Mouse (Mus musculus): ENCODE results near the gene BC080695. TPM values are rescaled to one million over a fixed set of nuclear protein-coding genes. Genes with fewer than 3 reads are reported as not detected.
"Not testable (repeated sequence)": the region's sequence is repeated elsewhere in the genome, so short reads cannot be mapped to it uniquely, and the experiment has no call there.

The BC080695 gene
- polyA plus RNA-seq (2012; rRNA removed): not detected in 2 replicates

GRCm38 (mm10) chr4:143551400-143551799, at the start of gene BC080695, which contains the start of gene Gm13057:
Gene BC080695, plus strand, starts transcription at chr4:143551700.
Gene Gm13057, plus strand, starts transcription at chr4:143551709.
- DNase-seq (ENCODE audit: low read depth, low spot score): not testable (repeated sequence)
- WGBS: no CpG with 5 or more reads among the region's 3 CpGs

- WGBS: 82% methylated on average over 3 of the region's 3 CpGs
- DNase-seq (ENCODE audit: low read depth, low spot score): no peak
Observed at GRCm38 (mm10) chr4:143511043-143511442, 40.5 kb upstream of the BC080695 start, which contains the start of gene Gm13043. Gene Gm13043, plus strand, starts transcription at chr4:143511343.

GRCm38 (mm10) chr4:143535654-143536053, 15.8 kb upstream of the BC080695 start, which contains the start of gene Gm13040:
Gene Gm13040, plus strand, starts transcription at chr4:143535954.
- WGBS: no CpG with 5 or more reads among the region's 3 CpGs
- not testable (repeated sequence) for DNase-seq (ENCODE audit: low read depth, low spot score)

GRCm38 (mm10) chr4:143611927-143612326, 60.4 kb downstream of the BC080695 start:
- not testable (repeated sequence) for DNase-seq (ENCODE audit: low read depth, low spot score)
- 85% methylated on average over 9 of the region's 9 CpGs for WGBS

GRCm38 (mm10) chr4:143614703-143615102, 63.2 kb downstream of the BC080695 start, which contains the start of gene Gm13083:
Gene Gm13083, plus strand, starts transcription at chr4:143615003.
- not testable (repeated sequence) for DNase-seq (ENCODE audit: low read depth, low spot score)

GRCm38 (mm10) chr4:143618101-143618500, 66.6 kb downstream of the BC080695 start:
- WGBS: 66% methylated on average over 4 of the region's 4 CpGs
- not testable (repeated sequence) for DNase-seq (ENCODE audit: low read depth, low spot score)

Other genes with a start within 250 kb of the BC080695 start
- not detected in 2 replicates for gene Lrrc38, start 201.9 kb upstream of the BC080695 start, polyA plus RNA-seq (2012; rRNA removed)
- gene Pramel1, start 157.3 kb upstream of the BC080695 start, polyA plus RNA-seq (2012; rRNA removed): not detected in 2 replicates
- gene Pramef8, start 139.3 kb upstream of the BC080695 start, polyA plus RNA-seq (2012; rRNA removed): 5.9 and 6.5 TPM in 2 replicates
- not detected in 2 replicates for gene Oog4, start 101.4 kb upstream of the BC080695 start, polyA plus RNA-seq (2012; rRNA removed)
- gene Gm13043, start 40.4 kb upstream of the BC080695 start, polyA plus RNA-seq (2012; rRNA removed): not detected in 2 replicates
- not detected in 2 replicates for gene Gm13040, start 15.7 kb upstream of the BC080695 start, polyA plus RNA-seq (2012; rRNA removed)
- not detected in 2 replicates for gene Gm13057, start within 50 bp of the BC080695 start, polyA plus RNA-seq (2012; rRNA removed)
- gene Gm13083, start 63.3 kb downstream of the BC080695 start, polyA plus RNA-seq (2012; rRNA removed): not detected in 2 replicates
- not detected in 2 replicates for gene Gm13088, start 105.5 kb downstream of the BC080695 start, polyA plus RNA-seq (2012; rRNA removed)
- not detected in 2 replicates for gene Gm13089, start 151.0 kb downstream of the BC080695 start, polyA plus RNA-seq (2012; rRNA removed)
- not detected in 2 replicates for gene Gm13078, start 167.8 kb downstream of the BC080695 start, polyA plus RNA-seq (2012; rRNA removed)
- gene Gm13023, start 237.7 kb downstream of the BC080695 start, polyA plus RNA-seq (2012; rRNA removed): not detected in 2 replicates